Mouse (Mus musculus): ENCODE data around the gene Map6.

DNA sequence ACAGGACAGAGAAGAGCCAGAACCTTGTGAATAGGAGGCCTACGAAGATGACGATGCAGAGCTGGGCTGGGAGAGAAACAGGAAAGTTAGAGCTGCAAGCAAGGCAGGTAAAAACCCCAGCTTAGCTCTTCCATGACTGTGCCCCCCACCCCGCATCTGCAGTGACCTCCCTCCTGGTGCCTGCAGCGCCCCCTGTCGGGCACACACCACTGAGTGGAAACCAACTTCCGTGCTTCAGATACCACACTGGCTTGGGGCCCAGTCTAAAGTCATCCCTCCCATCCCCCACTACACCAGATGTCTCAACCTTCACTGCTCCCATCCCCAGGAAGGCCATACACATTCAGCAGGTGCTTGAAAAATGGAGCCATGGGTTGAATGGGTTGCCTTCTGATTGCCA, 34.7 kb upstream of the Map6 start:
- peak; percentile 46 for TF ChIP-seq CTCF (IDR thresholded peaks at IDR 0.05; ENCODE audit: low read depth)
- no peak for TF ChIP-seq EP300 (IDR thresholded peaks at IDR 0.05; ENCODE audit: low read depth)

Data from liver, embryonic 14.5 days (tissue).